Mouse (Mus musculus) olfactory bulb, adult 2 months (tissue): ENCODE measurements at regions not wholly inside any gene's neighbourhood (a gene's known extent, or its start where the extent isn't known, plus 50 kb on each side); places are given as distances from the start of the nearest gene placed in this dataset.

ENCODE experiments used
- CTCF ChIP-seq: fragments of 200-500 bp; IDR thresholded peaks from 2 replicates; pipeline ENCODE4 v1.5.1; 2012; ENCODE audit warnings: low read depth, mild to moderate bottlenecking, low read length, moderate library complexity; ENCODE audit not compliant: insufficient read depth
- POLR2A ChIP-seq: fragments of 200-500 bp; IDR thresholded peaks from 2 replicates; pipeline ENCODE4 v1.6.1; 2012; ENCODE audit warnings: mild to moderate bottlenecking, low read depth, low read length, moderate library complexity; ENCODE audit not compliant: insufficient read depth

GRCm38 (mm10) chr3:39965431-39965830, 565.7 kb upstream of the Intu start:
- TF ChIP-seq CTCF (no peak), POLR2A (no peak)
